Mouse (Mus musculus): Measurements from ENCODE around the gene Dhx34. TPM values are rescaled to one million over a fixed set of nuclear protein-coding genes. Genes with fewer than 3 reads are reported as not detected.

Gene Dhx34
- polyA plus RNA-seq, 1 experiment from 2014 or later = 7.3 TPM

DNA sequence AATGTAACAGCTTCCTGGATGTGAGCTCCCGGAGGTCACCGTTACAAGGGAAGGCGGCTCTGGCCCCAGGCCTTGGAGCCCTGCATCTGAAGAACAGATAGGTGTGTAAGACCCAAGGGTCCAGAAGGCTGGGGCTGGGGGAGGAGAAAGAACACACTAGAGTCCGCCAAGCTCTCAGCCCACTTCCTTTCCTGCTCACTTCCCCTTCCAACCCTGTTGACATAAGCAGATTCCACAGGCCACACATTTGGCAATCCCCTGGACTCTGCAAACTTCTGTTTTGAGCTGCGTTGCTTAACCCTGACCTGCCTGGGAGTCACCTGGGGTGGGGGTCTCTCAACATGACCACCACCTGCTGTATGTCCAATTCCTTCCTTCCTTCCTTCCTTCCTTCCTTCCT is 22.2 kb upstream of the Dhx34 start, which contains the start of gene C5ar2:
Gene C5ar2 (minus strand): TSS at position 88 of the 400 bp plus-strand sequence.
- 57% methylated on average over 5 of the region's 5 CpGs for WGBS
- no peak for TF ChIP-seq CTCF (IDR thresholded peaks at IDR 0.05; ENCODE audit: low read depth)
- Histone ChIP-seq H3K36me3 (ENCODE audit: control insufficient read depth, insufficient read depth) (no peaks in the 10 kb centered on the region), H3K4me3 (ENCODE audit: low read depth, low read length) (no peak within 1 kb of the TSS), H3K9ac (ENCODE audit: low read depth, low read length) (no peak within 1 kb of the TSS), H3K4me1 (replicated peaks; ENCODE audit: control insufficient read depth, insufficient read depth, low read length) (no peaks in the 10 kb centered on the region), H3K27ac (ENCODE audit: low read depth, low read length) (no peak within 1 kb of the TSS), H3K27me3 (replicated peaks; ENCODE audit: control insufficient read depth, insufficient read depth, low read length) (no peaks in the 10 kb centered on the region), H3K4me2 (replicated peaks; ENCODE audit: low read depth) (no peak within 1 kb of the TSS), H3K9me3 (ENCODE audit: control insufficient read depth) (no peaks in the 10 kb centered on the region)
- ATAC-seq = no peak

DNA sequence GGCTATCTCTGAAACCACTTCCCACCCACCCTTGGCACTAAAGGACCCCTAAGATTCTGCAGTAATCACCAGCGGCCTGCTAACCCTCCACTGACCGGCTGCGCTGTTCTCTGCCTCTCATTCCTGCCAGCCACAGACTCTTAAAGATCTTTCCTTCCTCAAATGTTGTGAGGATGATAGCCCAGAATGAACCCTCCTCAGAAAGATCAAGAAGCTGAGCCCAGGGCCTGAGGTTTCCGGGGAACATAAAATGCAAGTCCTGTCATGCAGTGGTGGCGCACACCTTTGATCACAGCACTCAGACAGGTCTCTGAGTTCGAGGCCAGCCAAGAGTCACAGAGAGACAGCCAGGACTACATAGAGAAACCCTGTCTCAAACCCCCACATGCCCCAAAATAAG is 20.4 kb upstream of the Dhx34 start:
- H3K4me2 ChIP-seq (replicated peaks; ENCODE audit: low read depth) = no peak overlapping the region
- no peak for TF ChIP-seq CTCF (IDR thresholded peaks at IDR 0.05; ENCODE audit: low read depth)
- no peaks in the 10 kb centered on the region for H3K36me3 ChIP-seq (ENCODE audit: control insufficient read depth, insufficient read depth)
- no peaks in the 10 kb centered on the region for H3K9me3 ChIP-seq (ENCODE audit: control insufficient read depth)
- no peaks in the 10 kb centered on the region for H3K4me1 ChIP-seq (replicated peaks; ENCODE audit: control insufficient read depth, insufficient read depth, low read length)
- no peaks in the 10 kb centered on the region for H3K27me3 ChIP-seq (replicated peaks; ENCODE audit: control insufficient read depth, insufficient read depth, low read length)
- no peak for ATAC-seq
- WGBS = 83% methylated on average over 6 of the region's 6 CpGs
- no peak overlapping the region for H3K4me3 ChIP-seq (ENCODE audit: low read depth, low read length)
- H3K9ac ChIP-seq (ENCODE audit: low read depth, low read length) = no peak overlapping the region
- no peak overlapping the region for H3K27ac ChIP-seq (ENCODE audit: low read depth, low read length)

DNA sequence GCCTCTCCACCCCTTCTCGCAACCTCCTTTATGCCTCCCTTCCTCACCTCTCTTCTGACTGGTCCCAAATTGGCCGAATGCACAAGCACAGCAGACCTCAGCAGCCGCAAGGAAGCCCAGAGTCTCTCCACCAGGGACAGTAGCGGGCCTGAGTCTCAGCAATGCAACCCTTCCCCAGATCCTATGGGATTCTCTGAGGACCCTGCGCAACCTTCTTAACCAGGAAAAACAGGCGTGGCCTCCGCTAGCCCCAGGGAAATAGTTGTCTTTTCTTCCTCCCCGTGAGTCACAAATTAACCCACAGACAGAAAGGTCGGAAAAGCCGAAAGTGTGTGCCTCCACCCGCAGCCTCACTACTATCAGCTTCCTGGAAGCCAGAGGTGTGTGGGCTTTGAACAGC is 19.9 kb upstream of the Dhx34 start:
- Histone ChIP-seq H3K4me2 (replicated peaks; ENCODE audit: low read depth) (no peak overlapping the region), H3K4me3 (ENCODE audit: low read depth, low read length) (no peak overlapping the region), H3K4me1 (replicated peaks; ENCODE audit: control insufficient read depth, insufficient read depth, low read length) (no peaks in the 10 kb centered on the region), H3K36me3 (ENCODE audit: control insufficient read depth, insufficient read depth) (no peaks in the 10 kb centered on the region), H3K27ac (ENCODE audit: low read depth, low read length) (no peak overlapping the region), H3K9me3 (ENCODE audit: control insufficient read depth) (no peaks in the 10 kb centered on the region), H3K9ac (ENCODE audit: low read depth, low read length) (no peak overlapping the region), H3K27me3 (replicated peaks; ENCODE audit: control insufficient read depth, insufficient read depth, low read length) (no peaks in the 10 kb centered on the region)
- TF ChIP-seq CTCF (IDR thresholded peaks at IDR 0.05; ENCODE audit: low read depth) = peak; percentile 27
- ATAC-seq = no peak
- 50% methylated on average over 11 of the region's 11 CpGs for WGBS

DNA sequence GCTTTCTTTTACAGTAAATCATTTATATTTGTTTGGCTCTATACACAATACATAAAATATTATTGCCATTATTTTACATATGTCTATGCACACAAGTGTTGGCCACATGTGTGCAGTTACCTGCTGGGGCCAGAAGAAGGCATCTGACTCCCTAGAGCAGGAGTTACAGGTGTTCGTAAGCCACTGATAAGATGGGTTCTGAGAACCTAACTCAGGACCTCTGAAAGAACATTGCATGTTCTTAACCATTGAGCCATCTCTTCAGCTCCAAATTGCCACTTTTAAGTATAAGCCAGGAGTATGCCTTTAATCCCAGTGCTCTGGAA is 19.1 kb upstream of the Dhx34 start:
- H3K9me3 ChIP-seq (ENCODE audit: control insufficient read depth) = no peaks in the 10 kb centered on the region
- 83% methylated on average over 1 of the region's 1 CpGs for WGBS

DNA sequence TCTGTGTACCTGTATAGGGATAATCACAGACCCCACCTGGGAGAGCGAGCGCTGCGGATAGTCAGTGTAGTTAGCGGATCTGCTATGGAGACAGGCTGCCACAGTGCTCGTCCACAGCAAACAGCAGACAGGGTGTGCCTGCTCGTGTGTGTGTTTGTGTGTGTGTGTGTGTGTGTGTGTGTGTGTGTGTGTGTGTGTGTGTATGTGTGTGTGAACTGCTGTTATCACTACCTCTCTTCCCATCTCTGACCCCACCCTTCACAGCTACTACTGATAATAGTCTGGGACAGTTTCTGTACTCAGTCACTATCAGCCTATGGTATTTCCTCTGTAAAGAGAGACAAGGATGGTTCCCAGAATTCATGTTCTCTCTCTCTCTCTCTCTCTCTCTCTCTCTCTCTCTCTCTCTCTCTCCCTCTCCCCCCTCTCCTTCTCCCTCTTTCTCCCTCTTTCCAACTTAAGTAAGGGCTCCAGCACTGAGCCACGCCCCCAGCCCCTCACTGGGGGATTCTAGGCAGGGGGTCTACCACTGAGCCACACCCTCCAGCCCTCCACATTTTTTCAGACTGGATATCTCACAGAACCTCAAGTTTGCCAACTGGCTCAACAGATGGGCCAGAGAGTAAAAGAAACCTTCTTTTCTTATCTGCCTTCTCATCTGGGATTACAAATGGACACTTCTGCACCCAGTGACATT is 18.6 kb upstream of the Dhx34 start:
- TF ChIP-seq CTCF (IDR thresholded peaks at IDR 0.05; ENCODE audit: low read depth) = no peak
- no peaks in the 10 kb centered on the region for H3K9me3 ChIP-seq (ENCODE audit: control insufficient read depth)
- no peak overlapping the region for H3K4me2 ChIP-seq (replicated peaks; ENCODE audit: low read depth)
- H3K4me3 ChIP-seq (ENCODE audit: low read depth, low read length) = no peak overlapping the region
- H3K27ac ChIP-seq (ENCODE audit: low read depth, low read length) = no peak overlapping the region
- ATAC-seq = no peak
- H3K36me3 ChIP-seq (ENCODE audit: control insufficient read depth, insufficient read depth) = no peaks in the 10 kb centered on the region
- H3K4me1 ChIP-seq (replicated peaks; ENCODE audit: control insufficient read depth, insufficient read depth, low read length) = no peaks in the 10 kb centered on the region
- H3K27me3 ChIP-seq (replicated peaks; ENCODE audit: control insufficient read depth, insufficient read depth, low read length) = no peaks in the 10 kb centered on the region
- no peak overlapping the region for H3K9ac ChIP-seq (ENCODE audit: low read depth, low read length)
- WGBS = 57% methylated on average over 7 of the region's 7 CpGs

More for the DNA sequence above, 19.1 kb upstream of the Dhx34 start:
- Histone ChIP-seq H3K4me2 (replicated peaks; ENCODE audit: low read depth) (no peak overlapping the region), H3K27me3 (replicated peaks; ENCODE audit: control insufficient read depth, insufficient read depth, low read length) (no peaks in the 10 kb centered on the region), H3K9ac (ENCODE audit: low read depth, low read length) (no peak overlapping the region), H3K4me1 (replicated peaks; ENCODE audit: control insufficient read depth, insufficient read depth, low read length) (no peaks in the 10 kb centered on the region), H3K27ac (ENCODE audit: low read depth, low read length) (no peak overlapping the region), H3K4me3 (ENCODE audit: low read depth, low read length) (no peak overlapping the region), H3K36me3 (ENCODE audit: control insufficient read depth, insufficient read depth) (no peaks in the 10 kb centered on the region)
- TF ChIP-seq CTCF (IDR thresholded peaks at IDR 0.05; ENCODE audit: low read depth) = no peak
- no peak for ATAC-seq

DNA sequence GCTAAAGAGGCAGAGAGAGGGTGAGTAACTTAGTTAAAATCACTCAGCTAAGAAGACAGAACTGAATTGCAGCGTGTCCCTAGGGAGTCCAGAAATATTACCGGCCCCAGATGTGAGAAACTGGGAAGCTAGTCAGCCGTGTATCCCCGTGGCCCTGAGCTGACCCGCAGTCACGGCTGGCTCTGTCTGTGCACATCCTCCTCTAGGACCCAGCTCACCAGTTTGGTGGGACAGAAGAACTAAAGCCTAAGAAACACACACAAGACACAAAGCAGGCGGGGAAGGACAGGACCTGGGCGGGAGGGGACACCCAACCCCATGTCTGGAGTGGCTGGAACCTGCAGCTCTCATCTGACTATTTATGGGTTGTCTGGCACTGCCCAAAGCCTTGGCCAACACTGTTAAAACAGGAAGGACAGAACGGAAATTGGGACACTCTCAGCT is 17.7 kb upstream of the Dhx34 start:
- no peak for TF ChIP-seq CTCF (IDR thresholded peaks at IDR 0.05; ENCODE audit: low read depth)
- no peak overlapping the region for H3K4me3 ChIP-seq (ENCODE audit: low read depth, low read length)
- WGBS = 64% methylated on average over 9 of the region's 9 CpGs
- no peak overlapping the region for H3K9ac ChIP-seq (ENCODE audit: low read depth, low read length)
- H3K27me3 ChIP-seq (replicated peaks; ENCODE audit: control insufficient read depth, insufficient read depth, low read length) = no peaks in the 10 kb centered on the region
- no peaks in the 10 kb centered on the region for H3K9me3 ChIP-seq (ENCODE audit: control insufficient read depth)
- no peaks in the 10 kb centered on the region for H3K4me1 ChIP-seq (replicated peaks; ENCODE audit: control insufficient read depth, insufficient read depth, low read length)
- no peak overlapping the region for H3K4me2 ChIP-seq (replicated peaks; ENCODE audit: low read depth)
- ATAC-seq = no peak
- no peak overlapping the region for H3K27ac ChIP-seq (ENCODE audit: low read depth, low read length)
- H3K36me3 ChIP-seq (ENCODE audit: control insufficient read depth, insufficient read depth) = no peaks in the 10 kb centered on the region
